Mouse (Mus musculus): ENCODE measurements around the gene BC017158. TPM values are rescaled to one million over a fixed set of nuclear protein-coding genes. Genes with fewer than 3 reads are reported as not detected.

The BC017158 gene
- polyA plus RNA-seq, 1 experiment from 2014 or later, result 22.5 TPM

GRCm38 (mm10) chr7:128256783-128257334 is 41.1 kb downstream of the BC017158 start:
- Histone ChIP-seq H3K27me3 (no peaks in the 10 kb centered on the region; the same call in 1 of the 2 replicates), H3K36me3 (no peaks in the 10 kb centered on the region), H3K4me1 (replicated peaks) (peaks cover 10% of the 10 kb centered on the region), H3K4me3 (replicated peaks) (no peak overlapping the region), H3K27ac (no peak overlapping the region), H3K4me2 (no peak overlapping the region), H3K9ac (replicated peaks) (no peak overlapping the region), H3K9me3 (no peaks in the 10 kb centered on the region)
- ATAC-seq (ENCODE audit: insufficient number of reproducible peaks, insufficient read depth, low FRiP score, low TSS enrichment, low read depth), result no peak
- WGBS, result 65% methylated on average over 5 of the region's 5 CpGs

GRCm38 (mm10) chr7:128255757-128256156 is 42.2 kb downstream of the BC017158 start:
- Histone ChIP-seq H3K27ac (no peak overlapping the region), H3K4me2 (no peak overlapping the region)

GRCm38 (mm10) chr7:128254978-128255377 is 43.0 kb downstream of the BC017158 start:
- no peak for ATAC-seq (ENCODE audit: insufficient number of reproducible peaks, insufficient read depth, low FRiP score, low TSS enrichment, low read depth)
- H3K9ac ChIP-seq (replicated peaks), result no peak overlapping the region

More at GRCm38 (mm10) chr7:128255757-128256156, 42.2 kb downstream of the BC017158 start:
- Histone ChIP-seq H3K4me1 (replicated peaks) (peaks cover 13% of the 10 kb centered on the region), H3K4me3 (replicated peaks) (no peak overlapping the region), H3K9ac (replicated peaks) (no peak overlapping the region), H3K36me3 (no peaks in the 10 kb centered on the region), H3K9me3 (no peaks in the 10 kb centered on the region), H3K27me3 (no peaks in the 10 kb centered on the region; the same call in 1 of the 2 replicates)
- ATAC-seq (ENCODE audit: insufficient number of reproducible peaks, insufficient read depth, low FRiP score, low TSS enrichment, low read depth), result no peak
- WGBS, result 86% methylated on average over 5 of the region's 5 CpGs

GRCm38 (mm10) chr7:128252609-128253008 is 45.4 kb downstream of the BC017158 start:
- Histone ChIP-seq H3K4me3 (replicated peaks) (peak overlapping the region; percentile 35), H3K4me2 (peak overlapping the region; percentile 62), H3K27ac (0 out of 2 replicates have a peak overlapping the region, but pooled peaks have one; percentile 23), H3K4me1 (replicated peaks) (peaks cover 14% of the 10 kb centered on the region), H3K36me3 (peaks cover 5% of the 10 kb centered on the region; the same call in 1 of the 2 replicates), H3K27me3 (peaks cover 10% of the 10 kb centered on the region), H3K9ac (replicated peaks) (peak overlapping the region; percentile 48), H3K9me3 (no peaks in the 10 kb centered on the region)
- no peak for ATAC-seq (ENCODE audit: insufficient number of reproducible peaks, insufficient read depth, low FRiP score, low TSS enrichment, low read depth)
- 7% methylated on average over 24 of the region's 24 CpGs for WGBS

More at GRCm38 (mm10) chr7:128254978-128255377, 43.0 kb downstream of the BC017158 start:
- no peaks in the 10 kb centered on the region for H3K36me3 ChIP-seq
- peaks cover 13% of the 10 kb centered on the region for H3K4me1 ChIP-seq (replicated peaks)
- 65% methylated on average over 2 of the region's 2 CpGs for WGBS
- H3K4me2 ChIP-seq, result no peak overlapping the region
- H3K9me3 ChIP-seq, result no peaks in the 10 kb centered on the region
- H3K4me3 ChIP-seq (replicated peaks), result no peak overlapping the region
- H3K27me3 ChIP-seq, result no peaks in the 10 kb centered on the region; the same call in 1 of the 2 replicates
- no peak overlapping the region for H3K27ac ChIP-seq

GRCm38 (mm10) chr7:128251946-128252345 is 46.0 kb downstream of the BC017158 start:
- Histone ChIP-seq H3K4me2 (peak overlapping the region; percentile 62), H3K27me3 (peaks cover 10% of the 10 kb centered on the region), H3K4me1 (replicated peaks) (peaks cover 14% of the 10 kb centered on the region), H3K27ac (no peak overlapping the region), H3K36me3 (peaks cover 5% of the 10 kb centered on the region; the same call in 1 of the 2 replicates), H3K9me3 (no peaks in the 10 kb centered on the region), H3K9ac (replicated peaks) (peak overlapping the region; percentile 48), H3K4me3 (replicated peaks) (peak overlapping the region; percentile 35)
- no peak for ATAC-seq (ENCODE audit: insufficient number of reproducible peaks, insufficient read depth, low FRiP score, low TSS enrichment, low read depth)
- WGBS, result 48% methylated on average over 12 of the region's 12 CpGs

- H3K4me2 ChIP-seq, result no peak overlapping the region
- no peak overlapping the region for H3K27ac ChIP-seq
- no peak for ATAC-seq (ENCODE audit: insufficient number of reproducible peaks, insufficient read depth, low FRiP score, low TSS enrichment, low read depth)
- H3K27me3 ChIP-seq, result peaks cover 10% of the 10 kb centered on the region; the same call in 1 of the 2 replicates
- H3K36me3 ChIP-seq, result peaks cover 8% of the 10 kb centered on the region; the same call in 1 of the 2 replicates
- no peak overlapping the region for H3K9ac ChIP-seq (replicated peaks)
- no peak overlapping the region for H3K4me3 ChIP-seq (replicated peaks)
- 89% methylated on average over 5 of the region's 5 CpGs for WGBS
- no peaks in the 10 kb centered on the region for H3K9me3 ChIP-seq
- H3K4me1 ChIP-seq (replicated peaks), result peaks cover 26% of the 10 kb centered on the region
Measured at GRCm38 (mm10) chr7:128249998-128250397, 48.0 kb downstream of the BC017158 start.

GRCm38 (mm10) chr7:128248081-128249042 is 49.6 kb downstream of the BC017158 start:
- Histone ChIP-seq H3K4me2 (peak overlapping the region; percentile 68), H3K4me1 (replicated peaks) (peaks cover 26% of the 10 kb centered on the region), H3K9me3 (no peaks in the 10 kb centered on the region), H3K27ac (no peak overlapping the region), H3K9ac (replicated peaks) (no peak overlapping the region), H3K27me3 (peaks cover 10% of the 10 kb centered on the region; the same call in 1 of the 2 replicates), H3K4me3 (replicated peaks) (peak overlapping the region; percentile 47), H3K36me3 (peaks cover 20% of the 10 kb centered on the region)
- no peak for ATAC-seq (ENCODE audit: insufficient number of reproducible peaks, insufficient read depth, low FRiP score, low TSS enrichment, low read depth)
- 82% methylated on average over 10 of the region's 10 CpGs for WGBS

GRCm38 (mm10) chr7:128247443-128247842 is 50.5 kb downstream of the BC017158 start:
- peaks cover 22% of the 10 kb centered on the region for H3K4me1 ChIP-seq (replicated peaks)
- peak overlapping the region; percentile 68 for H3K4me2 ChIP-seq
- peaks cover 10% of the 10 kb centered on the region; the same call in 1 of the 2 replicates for H3K27me3 ChIP-seq
- peak overlapping the region; percentile 57 for H3K9ac ChIP-seq (replicated peaks)
- peak overlapping the region; percentile 47 for H3K4me3 ChIP-seq (replicated peaks)
- H3K9me3 ChIP-seq, result no peaks in the 10 kb centered on the region
- peaks cover 29% of the 10 kb centered on the region for H3K36me3 ChIP-seq
- peak overlapping the region; percentile 81 for H3K27ac ChIP-seq
- 1% methylated on average over 13 of the region's 13 CpGs for WGBS
- ATAC-seq (ENCODE audit: insufficient number of reproducible peaks, insufficient read depth, low FRiP score, low TSS enrichment, low read depth), result peak; percentile 54; the same call in 1 of the 2 replicates

- H3K4me2 ChIP-seq, result peak within 1 kb of the TSS; percentile 68
- no peaks in the 10 kb centered on the region for H3K9me3 ChIP-seq
- 3% methylated on average over 20 of the region's 30 CpGs for WGBS
- H3K9ac ChIP-seq (replicated peaks), result peak within 1 kb of the TSS; percentile 57
- peak within 1 kb of the TSS; percentile 81 for H3K27ac ChIP-seq
- peaks cover 10% of the 10 kb centered on the region; the same call in 1 of the 2 replicates for H3K27me3 ChIP-seq
- peak; percentile 44; the same call in 1 of the 2 replicates for ATAC-seq (ENCODE audit: insufficient number of reproducible peaks, insufficient read depth, low FRiP score, low TSS enrichment, low read depth)
- H3K4me3 ChIP-seq (replicated peaks), result peak within 1 kb of the TSS; percentile 47
- H3K4me1 ChIP-seq (replicated peaks), result peaks cover 15% of the 10 kb centered on the region
- peaks cover 36% of the 10 kb centered on the region for H3K36me3 ChIP-seq
Measured at GRCm38 (mm10) chr7:128246496-128247391, 51.2 kb downstream of the BC017158 start, which contains the start of gene Tgfb1i1. Gene Tgfb1i1, plus strand, starts transcription at chr7:128246812.

- Histone ChIP-seq H3K4me3 (replicated peaks) (no peak overlapping the region), H3K9ac (replicated peaks) (no peak overlapping the region), H3K27ac (no peak overlapping the region), H3K4me1 (replicated peaks) (peaks cover 13% of the 10 kb centered on the region), H3K27me3 (peaks cover 10% of the 10 kb centered on the region; the same call in 1 of the 2 replicates), H3K36me3 (peaks cover 48% of the 10 kb centered on the region), H3K9me3 (no peaks in the 10 kb centered on the region), H3K4me2 (no peak overlapping the region)
- 92% methylated on average over 4 of the region's 4 CpGs for WGBS
- no peak for ATAC-seq (ENCODE audit: insufficient number of reproducible peaks, insufficient read depth, low FRiP score, low TSS enrichment, low read depth)
Measured at GRCm38 (mm10) chr7:128245547-128245946, 52.4 kb downstream of the BC017158 start.

Data from limb, embryonic 12.5 days (tissue).